Mouse (Mus musculus) cerebellum, postnatal 4 days (tissue): ENCODE measurements at regions not wholly inside any gene's neighbourhood (a gene's known extent, or its start where the extent isn't known, plus 50 kb on each side); places are given as distances from the start of the nearest gene placed in this dataset.

Source experiments
- DNase-seq, 2 experiments: peaks; one replicate each; pipeline ENCODE4 v3.0.0; 2022; ENCODE audit warnings: low spot score in 2 of 2, mixed read lengths in 1 of 2

GRCm38 (mm10) chr15:63191731-63192130 is 653.2 kb downstream of the Gsdmc2 start:
- DNase-seq = no peak

GRCm38 (mm10) chr15:63190086-63190485 is 654.9 kb downstream of the Gsdmc2 start:
- DNase-seq = no peak

DNA sequence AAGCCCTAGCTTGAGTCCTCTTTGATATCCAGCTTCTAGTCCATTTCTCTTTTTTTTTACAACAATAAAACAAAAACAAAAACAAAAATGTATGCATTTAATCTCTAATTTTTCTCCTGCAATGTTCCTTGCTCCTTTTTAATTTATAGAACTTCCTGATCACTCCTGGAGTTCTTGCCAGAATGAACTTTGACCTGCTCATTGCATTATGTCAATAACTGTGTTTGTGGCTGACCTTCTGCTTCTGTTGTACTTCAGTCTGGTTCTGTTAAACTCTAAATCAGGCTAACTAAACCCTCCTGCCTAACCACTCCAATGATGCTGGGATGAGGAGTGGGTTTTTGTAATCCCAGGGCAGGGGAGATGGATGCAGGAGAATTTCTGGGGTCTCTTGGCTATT is 674.0 kb downstream of the Gsdmc2 start:
- DNase-seq = no peak

DNA sequence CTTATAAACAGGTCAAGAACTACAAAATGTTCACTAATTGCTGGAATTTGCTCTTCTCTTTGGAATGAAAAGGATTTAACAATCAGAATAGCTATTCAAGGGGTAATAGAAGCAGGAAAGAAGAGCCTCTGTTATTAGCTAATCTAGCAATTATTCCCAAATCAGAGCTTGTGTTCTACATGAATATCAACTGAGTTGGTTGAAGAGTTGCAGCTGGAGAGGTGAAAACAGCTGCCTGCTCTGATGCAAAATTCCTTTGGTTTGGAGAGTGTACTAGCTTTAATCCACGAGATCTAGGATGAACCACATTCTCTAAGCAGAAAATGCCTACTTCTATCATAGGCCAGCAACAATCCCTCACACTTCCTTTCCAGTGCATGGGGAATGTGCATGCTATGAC is 674.8 kb downstream of the Gsdmc2 start:
- no peak for DNase-seq

GRCm38 (mm10) chr15:63166411-63166810 is 678.6 kb downstream of the Gsdmc2 start:
- DNase-seq = no peak

DNA sequence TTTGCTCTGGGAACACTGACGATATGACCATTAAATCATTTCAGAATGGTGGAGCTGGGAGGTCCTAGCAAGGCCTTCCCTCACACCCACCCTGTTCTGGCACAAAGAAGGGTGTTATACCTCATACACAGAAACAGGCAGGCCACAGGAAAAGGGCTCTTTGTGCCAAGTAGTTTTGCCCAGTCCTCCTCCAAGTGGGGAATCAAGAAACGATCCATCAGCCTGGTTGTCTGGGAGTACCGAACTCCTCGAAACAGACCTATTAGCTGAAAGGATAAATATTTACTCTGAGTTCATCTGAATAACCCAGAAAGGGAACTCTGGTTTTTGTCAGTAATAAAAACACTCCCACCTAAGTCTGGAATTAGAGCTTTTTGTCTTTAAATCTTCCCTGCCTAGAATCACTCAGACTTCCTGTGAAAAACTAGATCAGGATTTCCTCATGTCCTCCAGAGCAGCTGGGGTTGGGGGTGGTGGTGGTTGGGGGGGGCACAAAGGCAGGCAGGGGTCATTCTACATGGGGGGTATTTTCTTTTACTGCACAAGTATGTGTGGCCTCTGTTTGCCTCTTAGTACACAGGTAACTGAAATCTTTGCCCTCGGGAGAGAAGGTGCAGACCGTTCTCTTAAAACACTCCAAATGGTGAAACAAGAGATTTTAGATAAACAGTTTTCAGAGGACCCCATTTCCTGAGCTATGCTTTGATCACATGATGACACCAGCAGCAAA is 681.3 kb downstream of the Gsdmc2 start:
- DNase-seq = no peak

- DNase-seq = no peak
Observed at GRCm38 (mm10) chr15:63162881-63163549, 682.0 kb downstream of the Gsdmc2 start.

GRCm38 (mm10) chr15:63123123-63123688 is 721.8 kb downstream of the Gsdmc2 start:
- no peak for DNase-seq

DNA sequence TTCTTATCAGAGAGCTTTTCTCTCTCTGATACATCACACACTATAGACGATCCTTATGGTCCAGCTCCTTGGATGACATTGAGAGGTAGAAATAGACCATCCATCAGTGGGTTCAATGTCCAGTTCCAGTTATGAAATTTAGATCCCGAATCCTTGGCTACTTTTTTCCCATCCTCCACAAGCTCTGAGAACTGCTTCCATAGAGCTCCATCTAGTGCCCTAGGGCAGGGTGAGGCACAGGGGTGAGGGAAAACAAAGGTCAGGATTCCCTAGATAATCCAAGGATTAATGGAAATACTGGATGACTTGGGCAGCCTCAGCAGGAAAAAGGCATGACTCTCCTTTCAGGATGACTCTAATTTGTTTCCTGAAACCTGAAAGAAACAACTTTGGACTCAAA is 732.1 kb downstream of the Gsdmc2 start:
- no peak for DNase-seq

- DNase-seq = no peak
Observed at GRCm38 (mm10) chr15:63100093-63100492, 744.9 kb downstream of the Gsdmc2 start.

DNA sequence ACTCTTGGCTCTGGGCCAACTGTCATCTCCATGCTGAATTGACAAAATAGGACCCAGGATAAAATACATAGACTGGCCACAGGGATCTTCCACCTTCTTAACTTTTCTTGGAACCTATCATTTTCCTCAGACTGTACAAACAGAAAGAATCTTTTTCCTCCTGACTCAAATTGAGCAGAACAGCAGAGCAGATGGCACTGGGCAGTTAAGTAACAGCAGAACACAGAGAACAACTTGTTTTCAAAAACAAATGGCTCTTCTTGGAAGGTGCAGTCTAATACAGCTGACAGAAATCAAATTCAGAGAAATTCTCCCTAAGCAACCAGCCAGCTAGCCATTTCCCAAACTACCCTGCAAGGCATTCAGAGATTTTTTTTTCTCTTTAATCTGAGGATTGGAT is 763.0 kb downstream of the Gsdmc2 start:
- no peak for DNase-seq

- peak in 1 of 2 experiments; percentile 4 for DNase-seq
Observed at GRCm38 (mm10) chr15:63079825-63080224, 765.2 kb downstream of the Gsdmc2 start.

- no peak for DNase-seq
Observed at GRCm38 (mm10) chr15:63071921-63072320, 773.1 kb downstream of the Gsdmc2 start.

GRCm38 (mm10) chr15:63067126-63067525 is 777.9 kb downstream of the Gsdmc2 start:
- DNase-seq = no peak

DNA sequence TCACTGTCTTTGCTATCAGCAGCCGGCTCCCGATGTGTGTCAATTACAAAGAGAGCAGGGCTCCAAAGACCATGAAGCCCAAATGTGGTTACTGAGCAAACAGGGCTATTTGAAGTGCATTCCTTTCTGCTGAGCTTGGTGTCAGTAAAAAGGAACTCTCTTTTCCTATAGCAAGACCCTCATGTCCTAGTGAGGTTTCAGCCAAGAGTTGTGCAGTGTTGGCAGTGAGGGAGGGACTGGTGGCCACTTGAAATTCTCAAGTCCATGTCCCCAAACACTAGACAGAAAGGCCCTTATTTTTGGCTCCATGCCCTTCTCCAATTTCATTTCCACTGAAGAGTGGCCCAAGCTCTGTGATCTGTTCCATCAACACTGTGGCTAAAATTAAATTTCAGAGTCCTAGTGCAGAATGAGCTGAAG is 778.9 kb downstream of the Gsdmc2 start:
- no peak for DNase-seq

DNA sequence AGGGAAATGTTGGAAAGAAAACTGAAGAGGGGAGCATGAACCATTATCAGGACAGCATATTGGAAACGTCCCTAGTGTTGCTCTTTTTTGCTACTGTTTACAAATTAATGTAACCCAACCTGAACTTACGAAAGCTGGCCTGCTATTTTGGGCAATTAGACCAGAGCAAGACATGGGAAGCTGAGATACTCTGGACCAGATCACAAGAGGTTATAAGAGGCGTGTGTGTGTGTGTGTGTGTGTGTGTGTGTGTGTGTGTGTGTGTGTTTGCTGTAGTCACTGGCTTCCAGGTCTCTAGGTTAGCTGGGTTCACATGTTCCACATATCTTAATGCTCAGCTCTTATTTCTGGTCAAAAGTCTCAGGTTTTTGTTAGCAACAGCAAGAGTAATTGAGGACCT is 783.1 kb downstream of the Gsdmc2 start:
- DNase-seq = no peak

DNA sequence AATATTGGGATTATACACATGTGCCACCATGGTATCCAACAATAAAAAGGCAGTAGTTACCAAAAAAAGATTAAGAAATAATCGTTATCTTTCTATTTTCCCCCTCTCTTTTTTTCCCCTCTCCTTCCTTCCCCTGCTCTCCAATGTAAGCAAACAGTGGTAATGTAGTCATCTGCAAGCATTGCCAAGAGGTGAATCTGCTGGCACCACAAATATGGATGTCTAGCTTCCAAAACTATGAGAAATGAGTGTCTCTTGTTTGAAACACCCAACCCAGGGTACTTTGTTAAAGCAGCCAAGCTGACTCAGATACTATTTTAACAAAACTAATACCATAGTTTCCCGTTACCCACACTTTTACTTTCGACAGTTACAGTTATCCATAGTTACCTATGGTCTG is 784.2 kb downstream of the Gsdmc2 start:
- DNase-seq = no peak

DNA sequence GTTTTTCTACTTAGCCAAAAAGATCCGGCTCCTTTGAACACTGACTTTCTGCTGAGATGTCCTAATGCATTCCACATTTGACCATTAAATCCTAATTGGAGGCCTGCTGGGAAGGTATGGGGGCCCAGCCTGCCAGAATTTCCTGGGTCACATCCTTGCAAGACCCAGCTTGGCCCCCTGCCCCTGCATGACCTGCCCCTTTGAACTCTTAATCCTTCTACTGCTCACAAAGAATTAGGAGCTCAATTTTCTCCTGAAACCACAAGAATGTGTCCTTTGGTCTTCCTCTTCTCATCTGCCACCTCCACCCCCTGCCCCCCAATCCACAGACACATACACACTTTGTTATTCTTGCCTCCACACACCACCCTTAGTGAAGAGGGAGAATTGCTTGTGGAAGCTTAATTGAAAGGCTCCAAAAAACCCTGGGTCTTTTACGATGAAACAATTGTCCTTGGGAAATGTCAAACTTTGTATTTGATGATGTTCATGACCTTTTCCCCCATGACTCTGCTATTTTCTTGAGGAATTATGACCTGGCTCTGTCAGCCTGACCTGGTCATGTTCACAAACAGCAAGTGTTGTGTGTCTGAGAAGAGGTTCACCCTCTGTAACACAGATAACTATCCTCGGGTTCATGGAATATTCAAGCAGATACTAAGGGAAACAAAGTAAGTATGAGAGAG is 792.3 kb downstream of the Gsdmc2 start:
- DNase-seq = no peak

GRCm38 (mm10) chr15:63050033-63050432 is 794.9 kb downstream of the Gsdmc2 start:
- DNase-seq = no peak

DNA sequence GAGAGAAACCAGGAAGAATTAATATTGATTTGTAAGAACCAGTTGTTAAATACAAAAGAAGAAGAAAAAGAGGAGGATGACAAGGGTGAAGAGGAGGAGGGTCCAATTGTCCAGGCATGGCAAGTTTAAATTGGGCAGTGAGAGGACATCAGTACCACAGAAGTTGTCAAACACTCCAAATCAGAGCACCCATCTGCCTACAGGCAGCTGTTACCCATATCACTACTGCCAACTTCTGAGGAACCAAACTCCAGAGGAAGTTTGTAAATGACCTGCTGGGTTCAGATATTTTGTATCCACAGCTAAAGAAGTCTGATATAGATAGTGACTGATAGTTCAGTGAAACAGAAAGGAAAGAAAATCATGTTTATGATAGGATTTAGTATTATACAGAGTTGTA is 802.6 kb downstream of the Gsdmc2 start:
- DNase-seq = no peak

DNA sequence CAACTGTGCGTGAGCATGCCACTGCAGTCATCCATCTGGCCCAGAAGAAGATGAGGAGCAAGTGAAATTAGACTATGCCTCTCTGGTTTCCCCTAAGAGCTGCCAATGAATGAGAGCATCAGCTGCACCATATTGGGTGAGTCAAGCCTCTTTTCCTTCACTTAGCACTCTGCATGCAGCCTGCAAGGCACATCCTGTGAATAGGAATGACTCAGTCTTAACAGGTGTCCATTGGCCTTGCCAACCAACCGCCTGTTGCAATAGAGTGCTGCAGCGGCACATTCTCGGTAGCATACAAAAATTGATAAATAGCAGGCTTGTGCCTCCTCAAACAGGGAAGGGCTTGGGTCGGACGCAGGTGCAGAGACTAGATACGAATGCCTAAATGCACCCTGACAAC is 808.7 kb downstream of the Gsdmc2 start:
- DNase-seq = peak in 1 of 2 experiments; percentile 42

DNA sequence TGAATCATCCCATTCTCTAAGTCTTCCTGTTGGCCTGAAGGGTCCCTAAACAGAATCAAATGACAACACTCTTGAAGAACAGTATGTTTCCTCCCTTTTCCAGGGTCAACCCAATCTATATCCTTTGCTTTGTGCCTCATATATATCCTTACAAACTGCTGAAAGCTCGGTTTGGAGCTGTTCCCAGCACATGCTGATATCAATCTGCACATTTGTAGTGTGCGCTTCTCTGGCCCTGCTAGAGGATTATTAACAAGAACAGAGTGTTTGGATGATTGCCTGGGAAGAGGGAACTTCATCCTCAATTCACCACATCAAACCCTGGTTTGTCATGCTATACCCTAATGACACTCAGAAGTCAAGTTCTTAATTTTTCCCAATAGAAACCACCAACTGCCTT is 824.2 kb downstream of the Gsdmc2 start:
- DNase-seq = peak in 1 of 2 experiments; percentile 4

DNA sequence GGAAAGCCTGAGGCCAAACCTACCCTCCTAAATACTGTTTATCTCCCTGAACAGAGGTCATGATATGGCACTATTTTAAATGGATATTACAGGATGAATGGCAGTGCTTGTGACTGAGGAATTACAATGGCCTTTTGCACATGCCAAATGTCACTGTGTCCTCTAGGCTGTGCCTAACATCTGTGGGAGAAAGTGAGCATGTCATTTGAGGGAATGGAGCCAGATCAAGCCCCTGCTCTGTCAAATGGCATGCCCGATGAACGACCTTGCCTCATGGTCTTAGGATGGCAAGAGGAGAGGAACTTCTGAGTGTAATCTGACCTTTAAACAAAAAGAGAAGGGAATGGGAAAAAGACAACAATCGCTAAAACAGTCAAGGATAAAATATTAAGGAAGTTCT is 827.0 kb downstream of the Gsdmc2 start:
- no peak for DNase-seq
